Mouse (Mus musculus): ENCODE data around the gene Ptgr1. TPM values are rescaled to one million over a fixed set of nuclear protein-coding genes. Genes with fewer than 3 reads are reported as not detected.

Ptgr1 gene
- total RNA-seq, 2 experiments from 2014 or later, result 8.4 to 10.3 TPM

DNA sequence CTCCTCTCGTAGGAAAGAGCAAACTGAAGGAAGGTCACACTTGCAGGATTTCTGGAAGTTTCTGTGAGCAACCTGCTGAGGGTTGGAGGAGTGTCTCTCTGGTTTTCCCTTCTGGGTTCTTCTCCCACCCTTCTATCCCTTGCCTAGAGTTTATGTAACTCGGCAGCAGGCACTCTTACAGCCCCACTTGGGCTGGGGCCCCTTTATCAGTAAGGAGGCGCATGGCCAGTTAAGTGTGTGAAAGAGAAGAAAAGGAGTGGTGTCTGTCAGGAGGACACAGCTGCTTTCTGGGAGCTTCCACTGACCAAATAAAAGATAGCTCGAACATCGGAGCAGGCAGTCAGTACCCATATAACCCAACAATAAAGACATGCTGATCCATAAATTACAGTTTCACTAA lies 5.3 kb upstream of the Ptgr1 start:
- no peak for DNase-seq (ENCODE audit: low spot score in 2 of 2)

- no peak for DNase-seq (ENCODE audit: low spot score in 2 of 2)
Measured at GRCm38 (mm10) chr4:58990609-58991434, 3.9 kb upstream of the Ptgr1 start.

DNA sequence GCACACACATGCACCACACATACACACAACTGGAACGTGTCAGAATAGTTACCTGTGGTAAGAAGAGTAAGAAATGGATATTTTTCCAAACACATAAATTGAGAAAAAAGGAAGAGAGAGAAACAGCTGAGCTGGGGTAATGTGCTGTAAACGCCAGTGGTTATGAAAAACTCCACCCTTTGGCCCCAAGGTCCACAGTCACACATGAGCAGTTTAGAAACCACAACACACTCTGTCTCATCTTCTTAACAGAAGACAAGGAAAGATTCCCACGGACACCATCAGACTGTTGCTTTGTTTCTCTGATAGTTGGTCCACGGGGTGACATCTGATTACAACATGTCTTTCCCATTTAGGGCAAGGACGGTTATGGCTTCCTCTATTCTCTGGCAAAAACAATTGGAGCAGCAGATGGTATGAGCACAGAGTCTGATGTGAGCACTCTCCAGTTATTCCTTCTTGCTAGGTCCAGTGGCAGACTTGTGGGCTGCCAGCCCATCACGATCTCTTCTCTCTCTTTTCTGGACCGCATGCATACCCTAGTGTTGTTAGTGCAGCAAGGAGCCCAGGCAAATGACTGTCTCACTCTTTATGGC lies 2.5 kb upstream of the Ptgr1 start:
- DNase-seq (ENCODE audit: low spot score in 2 of 2), result no peak

DNA sequence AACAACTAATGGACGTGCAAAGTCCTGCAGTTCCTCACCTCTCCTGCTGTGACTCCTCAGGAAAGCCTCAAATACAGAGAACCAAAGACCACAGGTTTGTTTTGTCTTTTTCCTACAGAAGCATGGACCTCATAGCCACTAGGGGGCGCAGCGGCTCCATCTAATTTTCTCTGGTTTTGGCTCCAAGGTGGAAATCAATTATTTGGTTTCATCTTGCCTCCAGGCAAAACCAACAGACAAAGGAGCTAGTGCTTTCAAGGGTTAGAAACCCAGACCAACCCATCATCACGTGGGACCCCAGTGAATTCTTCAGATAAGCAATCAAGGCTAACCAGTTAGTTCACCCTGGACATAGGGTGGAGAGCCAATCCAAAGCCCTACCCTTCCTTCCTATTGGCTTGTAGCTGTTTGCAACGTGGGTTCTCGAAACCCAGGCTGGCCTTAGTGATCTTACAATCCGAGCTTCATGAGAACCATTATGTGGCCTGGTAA lies 1.7 kb downstream of the Ptgr1 start:
- DNase-seq (ENCODE audit: low spot score in 2 of 2), result peak; percentile 46 to 73

DNA sequence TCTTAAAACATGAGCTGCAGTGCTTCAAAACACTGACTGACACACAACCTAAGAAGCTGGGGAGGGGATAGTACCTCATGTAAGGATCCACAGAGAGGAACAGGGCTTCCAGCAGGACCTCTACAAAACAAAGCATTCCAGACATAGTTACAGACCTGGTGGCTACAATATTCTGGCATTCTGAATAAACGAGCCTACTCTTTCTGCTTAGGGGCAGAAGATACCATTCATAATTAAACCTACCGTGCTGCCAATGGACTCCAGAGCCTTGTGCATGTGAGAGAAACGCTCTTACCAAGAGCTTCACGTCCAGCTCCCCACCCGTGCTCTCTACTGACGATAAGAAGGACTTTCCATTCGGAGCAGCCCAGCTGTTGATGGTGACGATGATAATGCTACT lies 4.1 kb downstream of the Ptgr1 start:
- DNase-seq (ENCODE audit: low spot score in 2 of 2), result no peak

DNA sequence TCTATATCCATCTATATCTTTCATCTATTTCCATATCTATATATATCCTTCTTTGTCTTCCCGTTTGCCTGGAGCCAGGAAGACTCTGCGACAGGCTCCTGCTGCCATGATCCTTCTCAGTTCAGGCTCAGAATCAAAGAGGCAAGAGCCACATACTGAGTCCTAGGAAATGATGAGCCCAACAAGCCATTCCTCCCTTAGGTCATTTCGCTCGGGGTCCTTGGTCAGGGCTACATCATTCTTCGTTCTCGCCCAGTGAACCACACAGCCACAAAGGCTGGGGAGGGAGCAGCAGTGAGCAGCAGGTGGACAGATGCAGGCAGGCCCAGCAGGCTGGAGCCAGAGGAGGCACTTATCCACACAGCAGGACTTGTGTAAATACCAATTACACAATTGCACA lies 5.5 kb downstream of the Ptgr1 start:
- DNase-seq (ENCODE audit: low spot score in 2 of 2), result no peak

DNA sequence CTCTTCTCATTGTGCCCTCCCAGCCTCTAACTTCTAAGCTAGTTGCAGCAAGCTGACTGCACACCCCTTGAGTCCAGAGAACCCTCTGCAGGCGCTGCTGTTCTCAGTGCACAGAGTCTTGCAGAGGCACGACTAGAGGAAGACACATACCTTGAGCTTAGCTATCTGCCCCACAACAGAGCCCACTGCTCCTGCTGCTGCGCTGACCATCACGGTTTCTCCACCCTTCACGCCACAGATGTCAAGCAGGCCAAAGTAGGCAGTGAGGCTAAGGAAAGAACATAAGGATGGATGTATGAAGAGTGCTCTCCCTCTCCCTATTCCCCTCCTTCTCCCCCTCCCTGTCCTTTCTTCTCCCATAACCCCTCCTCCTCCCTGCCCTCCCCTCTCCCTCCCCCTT lies 11.2 kb downstream of the Ptgr1 start:
- no peak for DNase-seq (ENCODE audit: low spot score in 2 of 2)

- no peak for DNase-seq (ENCODE audit: low spot score in 2 of 2)
Measured at GRCm38 (mm10) chr4:58970678-58971077, 16.2 kb downstream of the Ptgr1 start.

GRCm38 (mm10) chr4:58965136-58965535 lies 21.8 kb downstream of the Ptgr1 start:
- no peak for DNase-seq (ENCODE audit: low spot score in 2 of 2)

GRCm38 (mm10) chr4:58963271-58963670 lies 23.6 kb downstream of the Ptgr1 start:
- no peak for DNase-seq (ENCODE audit: low spot score in 2 of 2)

- no peak for DNase-seq (ENCODE audit: low spot score in 2 of 2)
Measured at GRCm38 (mm10) chr4:58961719-58962118, 25.2 kb downstream of the Ptgr1 start.

DNA sequence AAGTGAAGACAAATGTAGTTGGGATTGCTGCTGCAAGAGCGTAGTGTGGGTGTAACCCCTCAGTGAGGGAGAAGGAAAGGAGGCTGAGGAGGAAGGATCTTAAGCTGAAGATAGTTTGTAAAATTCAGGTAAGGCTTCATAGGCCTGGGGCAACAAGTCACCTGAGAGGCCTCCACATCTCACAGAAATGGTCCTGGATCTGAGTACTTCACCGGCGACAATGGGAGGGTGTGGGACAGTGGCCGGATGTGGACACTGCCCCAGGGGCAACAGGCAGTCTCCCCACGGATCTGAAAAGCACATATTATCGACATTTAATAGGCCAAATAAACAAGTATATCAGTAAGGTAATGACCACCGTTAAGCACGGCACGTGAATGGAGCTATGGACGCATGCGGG lies 34.3 kb downstream of the Ptgr1 start:
- DNase-seq (ENCODE audit: low spot score in 2 of 2), result no peak

GRCm38 (mm10) chr4:58948391-58948790 lies 38.5 kb downstream of the Ptgr1 start:
- DNase-seq (ENCODE audit: low spot score in 2 of 2), result no peak

GRCm38 (mm10) chr4:58944695-58945094 lies 42.2 kb downstream of the Ptgr1 start:
- DNase-seq (ENCODE audit: low spot score in 2 of 2), result no peak

GRCm38 (mm10) chr4:58944206-58944553 lies 42.7 kb downstream of the Ptgr1 start:
- DNase-seq (ENCODE audit: low spot score in 2 of 2), result no peak

GRCm38 (mm10) chr4:58943420-58944205 lies 43.3 kb downstream of the Ptgr1 start, which contains the start of gene Zkscan16:
Gene Zkscan16 (plus strand): TSS chr4:58943628.
- DNase-seq (ENCODE audit: low spot score in 2 of 2), result peak; percentile 71 to 87

GRCm38 (mm10) chr4:58942942-58943341 lies 44.0 kb downstream of the Ptgr1 start:
- no peak for DNase-seq (ENCODE audit: low spot score in 2 of 2)

DNA sequence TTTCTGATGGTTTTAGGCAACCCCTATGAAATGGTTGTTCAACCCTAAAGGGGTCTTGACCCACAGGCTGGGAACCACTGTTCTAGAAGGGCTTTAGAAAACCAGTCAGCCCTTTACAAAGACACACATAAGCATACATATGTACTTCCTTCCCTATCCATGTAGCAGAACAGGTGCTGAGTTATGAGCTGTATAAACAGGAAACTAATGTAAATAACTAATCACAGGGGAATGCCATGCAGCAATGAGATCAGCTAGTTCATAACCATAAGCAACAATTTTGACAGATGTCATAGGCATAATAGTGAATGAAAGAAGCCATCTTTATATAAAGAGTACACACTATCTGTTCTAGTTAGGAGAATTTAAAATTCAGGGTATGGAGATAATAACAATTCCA lies 45.3 kb downstream of the Ptgr1 start:
- no peak for DNase-seq (ENCODE audit: low spot score in 2 of 2)

GRCm38 (mm10) chr4:58935846-58936245 lies 51.1 kb downstream of the Ptgr1 start:
- no peak for DNase-seq (ENCODE audit: low spot score in 2 of 2)

DNA sequence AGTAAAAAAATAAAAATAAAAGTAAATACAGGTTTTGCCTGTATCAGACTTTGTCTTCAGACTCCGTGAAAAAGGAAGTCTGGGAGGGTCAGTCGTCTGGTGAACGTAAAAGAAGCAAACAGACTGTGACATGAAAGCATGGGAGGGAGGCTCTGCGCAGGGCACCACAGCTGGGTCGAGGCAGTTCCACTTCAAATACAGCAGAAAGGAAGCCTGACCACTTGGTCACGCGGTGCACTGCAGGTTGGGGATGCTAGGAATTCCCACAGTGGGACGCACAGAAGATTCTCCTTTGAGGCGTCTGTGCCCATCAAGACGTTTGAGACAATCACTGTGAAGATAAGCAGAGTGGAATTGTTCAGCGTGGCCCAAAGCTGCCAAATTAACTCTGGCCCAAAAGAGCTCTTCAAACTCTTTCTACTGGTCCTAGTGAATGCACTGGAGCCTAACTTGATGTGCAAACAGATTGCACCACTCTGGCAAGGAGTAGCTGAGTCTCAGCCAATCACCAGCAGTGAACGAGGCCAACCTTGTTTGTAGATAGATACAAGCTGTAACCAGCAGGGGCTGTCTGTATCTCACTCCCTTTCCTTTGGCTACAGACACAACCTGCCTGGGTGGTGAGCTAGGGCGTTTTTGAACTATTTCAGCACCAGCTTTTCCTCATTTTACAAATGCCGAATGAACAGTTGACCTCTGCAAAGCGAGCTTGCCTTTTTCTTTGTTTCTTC lies 52.0 kb downstream of the Ptgr1 start:
- DNase-seq (ENCODE audit: low spot score in 2 of 2), result peak in 1 of 2 experiments; percentile 17

- DNase-seq (ENCODE audit: low spot score in 2 of 2), result no peak
Measured at GRCm38 (mm10) chr4:58934308-58934707, 52.6 kb downstream of the Ptgr1 start.
